ENCODE assay signal across 8 mouse cellular contexts in the genomic region with DNA sequence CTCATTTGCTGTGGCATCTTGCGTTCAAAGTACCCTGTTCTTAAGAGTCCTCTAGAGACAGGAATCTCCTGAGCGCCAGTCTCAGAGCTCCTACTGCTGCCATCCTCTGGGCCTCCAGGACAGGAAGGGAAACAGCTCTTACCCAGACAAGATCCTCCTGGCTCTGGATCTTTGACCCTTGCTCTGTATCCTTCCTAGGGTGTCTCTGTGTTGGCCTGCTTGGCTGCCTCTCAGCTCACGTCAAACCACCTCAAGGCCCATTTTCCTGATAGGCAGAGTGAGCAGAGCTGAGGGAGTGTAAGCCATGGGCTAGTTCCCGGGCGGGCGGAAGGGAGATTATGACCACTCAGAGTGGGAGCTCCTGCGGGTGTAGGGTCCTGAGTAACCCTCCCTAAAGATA. TPM values are rescaled to one million over a fixed set of nuclear protein-coding genes. Genes with fewer than 3 reads are reported as not detected.
DNase-seq lines count a peak whose midpoint lies in the region; ATAC-seq lines count a peak whose summit lies in the region.

No protein-coding gene starts in this region.

- no peaks in the 10 kb centered on the region for H3K27me3 ChIP-seq in heart, embryonic 16.5 days (ENCODE audit: control insufficient read depth, insufficient read depth, low read length)
- no peaks in the 10 kb centered on the region for H3K27me3 ChIP-seq in embryonic facial prominence, embryonic 15.5 days
- H3K27me3 ChIP-seq in midbrain, embryonic 15.5 days (replicated peaks) = no peaks in the 10 kb centered on the region

- H3K4me2 ChIP-seq in heart, embryonic 16.5 days (ENCODE audit: low read depth, low read length) = peak overlapping the region; percentile 98
- H3K4me2 ChIP-seq in embryonic facial prominence, embryonic 15.5 days (replicated peaks) = peak overlapping the region; percentile 91
- H3K4me2 ChIP-seq in midbrain, embryonic 15.5 days = peak overlapping the region; percentile 63

- H3K9ac ChIP-seq in heart, embryonic 16.5 days (ENCODE audit: low read length) = peak overlapping the region; percentile 85; the same call in 1 of the 2 replicates
- H3K9ac ChIP-seq in embryonic facial prominence, embryonic 15.5 days = peak overlapping the region; percentile 57
- H3K9ac ChIP-seq in midbrain, embryonic 15.5 days = 0 out of 2 replicates have a peak overlapping the region, but pooled peaks have one; percentile 44

- no peak for ATAC-seq in heart, embryonic 16.5 days (replicated peaks; ENCODE audit: extremely low read depth, insufficient read depth, low FRiP score)
- no peak for ATAC-seq in embryonic facial prominence, embryonic 15.5 days (ENCODE audit: insufficient number of reproducible peaks, low FRiP score, low TSS enrichment, low read depth)
- no peak for ATAC-seq in midbrain, embryonic 15.5 days (replicated peaks)

- peak overlapping the region; percentile 68 for H3K4me3 ChIP-seq in heart, embryonic 16.5 days (ENCODE audit: low read length)
- H3K4me3 ChIP-seq in embryonic facial prominence, embryonic 15.5 days (replicated peaks) = peak overlapping the region; percentile 67
- H3K4me3 ChIP-seq in midbrain, embryonic 15.5 days = no peak overlapping the region; the same call in 1 of the 2 replicates

- peaks cover 12% of the 10 kb centered on the region for H3K4me1 ChIP-seq in heart, embryonic 16.5 days (ENCODE audit: control insufficient read depth, insufficient read depth, low read length)
- peaks cover 24% of the 10 kb centered on the region for H3K4me1 ChIP-seq in embryonic facial prominence, embryonic 15.5 days
- peaks cover 19% of the 10 kb centered on the region for H3K4me1 ChIP-seq in midbrain, embryonic 15.5 days

- H3K36me3 ChIP-seq in heart, embryonic 16.5 days (ENCODE audit: control insufficient read depth, insufficient read depth) = peaks cover 10% of the 10 kb centered on the region
- peaks cover 35% of the 10 kb centered on the region for H3K36me3 ChIP-seq in embryonic facial prominence, embryonic 15.5 days
- H3K36me3 ChIP-seq in midbrain, embryonic 15.5 days (replicated peaks) = peaks cover 19% of the 10 kb centered on the region

- H3K27ac ChIP-seq in heart, embryonic 16.5 days (ENCODE audit: low read length) = no peak overlapping the region
- H3K27ac ChIP-seq in embryonic facial prominence, embryonic 15.5 days (replicated peaks) = no peak overlapping the region; the same call in 1 of the 2 replicates
- no peak overlapping the region for H3K27ac ChIP-seq in midbrain, embryonic 15.5 days

- intact Hi-C loops in heart, postnatal 14 days (cut with DNase I) = loop anchor here (5.0 kb wide), 1 partner anchor 69 kb away; no protein-coding TSS in a partner anchor

- H3K9me3 ChIP-seq in heart, embryonic 16.5 days (replicated peaks; ENCODE audit: control insufficient read depth, low read length) = no peaks in the 10 kb centered on the region
- H3K9me3 ChIP-seq in embryonic facial prominence, embryonic 15.5 days (replicated peaks) = no peaks in the 10 kb centered on the region
- H3K9me3 ChIP-seq in midbrain, embryonic 15.5 days = no peaks in the 10 kb centered on the region

- no peak for DNase-seq in heart, postnatal 14 days
- DNase-seq in kidney, adult 9 months = peak; percentile 75
- no peak for DNase-seq in cerebellum, postnatal 10 days
- DNase-seq in urinary bladder, postnatal 36 days (ENCODE audit: low spot score in 2 of 2) = no peak
- no peak for DNase-seq in retina, postnatal 1 day

- WGBS in heart, embryonic 16.5 days = 60% methylated on average over 7 of the region's 7 CpGs
- 49% methylated on average over 7 of the region's 7 CpGs for WGBS in embryonic facial prominence, embryonic 15.5 days
- WGBS in midbrain, embryonic 15.5 days = 54% methylated on average over 7 of the region's 7 CpGs

RNA-seq across cellular contexts. Expression of gene C1qtnf12, which starts 1.0 kb away (rescaled TPM):
- polyA plus RNA-seq in heart, embryonic 16.5 days (2015; fragmentation: Nextera tagmentation; extraction: Ambion mirVana) = 23.1 and 28.9 TPM in 2 replicates
- 10 to 100 TPM; 14.0 to 17.9 TPM for total RNA-seq in heart, postnatal 14 days (2021)
- polyA plus RNA-seq in embryonic facial prominence, embryonic 15.5 days (2015; fragmentation: Nextera tagmentation; extraction: Ambion mirVana) = 68.2 and 73.8 TPM in 2 replicates
- polyA plus RNA-seq in midbrain, embryonic 15.5 days (2015; fragmentation: Nextera tagmentation; extraction: Ambion mirVana) = 6.8 and 9.5 TPM in 2 replicates

RNA-seq across cellular contexts. Expression of gene Ube2j2, which starts 19.5 kb away (rescaled TPM):
- polyA plus RNA-seq in heart, embryonic 16.5 days (2015; fragmentation: Nextera tagmentation; extraction: Ambion mirVana) = 74.9 and 80.1 TPM in 2 replicates
- 10 to 100 TPM; 53.1 to 62.6 TPM for total RNA-seq in heart, postnatal 14 days (2021)
- polyA plus RNA-seq in embryonic facial prominence, embryonic 15.5 days (2015; fragmentation: Nextera tagmentation; extraction: Ambion mirVana) = 108 and 109 TPM in 2 replicates
- polyA plus RNA-seq in midbrain, embryonic 15.5 days (2015; fragmentation: Nextera tagmentation; extraction: Ambion mirVana) = 115 and 118 TPM in 2 replicates

RNA-seq across cellular contexts. Expression of gene B3galt6, which starts 29.3 kb away (rescaled TPM):
- 8.6 and 9.1 TPM in 2 replicates for polyA plus RNA-seq in heart, embryonic 16.5 days (2015; fragmentation: Nextera tagmentation; extraction: Ambion mirVana)
- total RNA-seq in heart, postnatal 14 days (2021) = 1 to 10 TPM; 2.0 to 2.7 TPM
- 16.6 and 16.7 TPM in 2 replicates for polyA plus RNA-seq in embryonic facial prominence, embryonic 15.5 days (2015; fragmentation: Nextera tagmentation; extraction: Ambion mirVana)
- polyA plus RNA-seq in midbrain, embryonic 15.5 days (2015; fragmentation: Nextera tagmentation; extraction: Ambion mirVana) = 38.5 and 38.9 TPM in 2 replicates

RNA-seq across cellular contexts. Expression of gene Sdf4, which starts 29.6 kb away (rescaled TPM):
- polyA plus RNA-seq in heart, embryonic 16.5 days (2015; fragmentation: Nextera tagmentation; extraction: Ambion mirVana) = 122 and 128 TPM in 2 replicates
- 10 to 100 TPM; 83.2 to 84.6 TPM for total RNA-seq in heart, postnatal 14 days (2021)
- 165 and 172 TPM in 2 replicates for polyA plus RNA-seq in embryonic facial prominence, embryonic 15.5 days (2015; fragmentation: Nextera tagmentation; extraction: Ambion mirVana)
- 113 and 118 TPM in 2 replicates for polyA plus RNA-seq in midbrain, embryonic 15.5 days (2015; fragmentation: Nextera tagmentation; extraction: Ambion mirVana)

RNA-seq across cellular contexts. Expression of gene Tnfrsf4, which starts 50.5 kb away (rescaled TPM):
- 0.95 and 1.5 TPM in 2 replicates for polyA plus RNA-seq in heart, embryonic 16.5 days (2015; fragmentation: Nextera tagmentation; extraction: Ambion mirVana)
- total RNA-seq in heart, postnatal 14 days (2021) = under 1 TPM; 0.50 to 0.80 TPM
- 1.1 and 1.2 TPM in 2 replicates for polyA plus RNA-seq in embryonic facial prominence, embryonic 15.5 days (2015; fragmentation: Nextera tagmentation; extraction: Ambion mirVana)
- polyA plus RNA-seq in midbrain, embryonic 15.5 days (2015; fragmentation: Nextera tagmentation; extraction: Ambion mirVana) = 0.56 and 0.83 TPM in 2 replicates
